Mouse (Mus musculus) kidney, adult 18-20 months (tissue): ENCODE results near the gene Mip.
A peak's percentile ranks its signal among the peaks of the same experiment; 100 is the strongest.
"Not testable (repeated sequence)": the region's sequence is repeated elsewhere in the genome, so short reads cannot be mapped to it uniquely, and the experiment has no call there.

Source experiments
- DNase-seq: peaks from one replicate; pipeline ENCODE4 v3.0.0; 2021

The Mip gene

GRCm38 (mm10) chr10:128212148-128212547, 13.5 kb upstream of the Mip start:
- DNase-seq = no peak

- peak; percentile 72 for DNase-seq
Observed at GRCm38 (mm10) chr10:128212871-128213323, 12.7 kb upstream of the Mip start.

GRCm38 (mm10) chr10:128214112-128214511, 11.5 kb upstream of the Mip start:
- DNase-seq = not testable (repeated sequence)

- DNase-seq = no peak
Observed at GRCm38 (mm10) chr10:128214981-128215380, 10.7 kb upstream of the Mip start.

- no peak for DNase-seq
Observed at GRCm38 (mm10) chr10:128218387-128219117, 7.1 kb upstream of the Mip start.

GRCm38 (mm10) chr10:128221533-128222286, 3.9 kb upstream of the Mip start:
- DNase-seq = no peak

- DNase-seq = no peak
Observed at GRCm38 (mm10) chr10:128225064-128225463, 574 bp upstream of the Mip start.

GRCm38 (mm10) chr10:128227592-128227991, 2.0 kb downstream of the Mip start:
- no peak for DNase-seq

- DNase-seq = no peak
Observed at GRCm38 (mm10) chr10:128228009-128228408, 2.4 kb downstream of the Mip start.

GRCm38 (mm10) chr10:128230582-128230981, 4.9 kb downstream of the Mip start:
- DNase-seq = no peak

- DNase-seq = no peak
Observed at GRCm38 (mm10) chr10:128231146-128231545, 5.5 kb downstream of the Mip start.

GRCm38 (mm10) chr10:128231697-128232419, 6.2 kb downstream of the Mip start, which contains the start of gene Timeless:
TSS of gene Timeless (plus strand) at chr10:128232065.
- peak; percentile 94 for DNase-seq

- peak; percentile 67 for DNase-seq
Observed at GRCm38 (mm10) chr10:128232420-128232985, 6.9 kb downstream of the Mip start.

- no peak for DNase-seq
Observed at GRCm38 (mm10) chr10:128236321-128236720, 10.7 kb downstream of the Mip start.

GRCm38 (mm10) chr10:128237807-128238480, 12.3 kb downstream of the Mip start:
- DNase-seq = peak; percentile 10

GRCm38 (mm10) chr10:128239140-128239539, 13.5 kb downstream of the Mip start:
- no peak for DNase-seq

GRCm38 (mm10) chr10:128240131-128240530, 14.5 kb downstream of the Mip start:
- DNase-seq = no peak

- no peak for DNase-seq
Observed at GRCm38 (mm10) chr10:128243252-128243651, 17.6 kb downstream of the Mip start.

- DNase-seq = no peak
Observed at GRCm38 (mm10) chr10:128244121-128244520, 18.5 kb downstream of the Mip start.

GRCm38 (mm10) chr10:128247020-128247732, 21.5 kb downstream of the Mip start:
- peak; percentile 45 for DNase-seq

GRCm38 (mm10) chr10:128250565-128250964, 24.9 kb downstream of the Mip start:
- no peak for DNase-seq
